Mouse (Mus musculus) cerebellum, adult 18-20 months (tissue): Measurements from ENCODE around the gene Itga10.
A peak's percentile ranks its signal among the peaks of the same experiment; 100 is the strongest.
"Not testable (repeated sequence)": the region's sequence is repeated elsewhere in the genome, so short reads cannot be mapped to it uniquely, and the experiment has no call there.

ENCODE experiments used
- DNase-seq, 2 experiments: peaks; one replicate each; pipeline ENCODE4 v3.0.0; 2021

The Itga10 gene

DNA sequence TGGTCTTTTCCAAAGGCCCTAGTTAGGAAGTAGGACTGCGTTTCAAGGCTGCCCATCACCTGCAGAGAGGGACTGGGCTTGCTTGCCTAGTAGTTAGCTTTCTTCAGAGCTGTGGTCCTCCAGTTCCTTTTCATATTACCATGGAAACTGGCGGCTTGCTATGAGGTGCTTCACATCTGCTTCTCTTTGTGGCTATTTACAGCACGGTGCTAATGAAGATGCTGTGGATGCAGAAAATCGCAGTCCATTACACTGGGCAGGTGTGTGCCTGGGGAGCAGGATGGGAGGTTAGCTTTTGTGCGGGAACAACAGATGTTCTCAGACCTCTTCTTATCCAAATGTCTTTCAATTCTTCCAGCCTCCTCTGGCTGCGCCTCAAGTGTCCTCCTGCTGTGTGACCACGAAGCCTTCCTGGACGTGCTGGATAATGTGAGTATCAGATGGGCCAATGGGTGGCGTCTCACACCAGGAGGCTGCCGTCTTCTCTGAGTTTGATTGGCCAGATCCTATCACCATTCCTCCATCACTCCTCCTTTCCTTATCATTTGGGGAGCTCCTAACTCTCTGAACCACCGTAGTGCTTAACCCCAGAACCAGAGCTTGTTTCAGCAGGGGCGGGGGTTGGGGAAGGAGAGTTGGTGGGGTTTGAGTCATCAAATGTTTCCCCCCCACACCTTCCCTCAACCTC, 35.0 kb downstream of the Itga10 start:
- DNase-seq = no peak

DNA sequence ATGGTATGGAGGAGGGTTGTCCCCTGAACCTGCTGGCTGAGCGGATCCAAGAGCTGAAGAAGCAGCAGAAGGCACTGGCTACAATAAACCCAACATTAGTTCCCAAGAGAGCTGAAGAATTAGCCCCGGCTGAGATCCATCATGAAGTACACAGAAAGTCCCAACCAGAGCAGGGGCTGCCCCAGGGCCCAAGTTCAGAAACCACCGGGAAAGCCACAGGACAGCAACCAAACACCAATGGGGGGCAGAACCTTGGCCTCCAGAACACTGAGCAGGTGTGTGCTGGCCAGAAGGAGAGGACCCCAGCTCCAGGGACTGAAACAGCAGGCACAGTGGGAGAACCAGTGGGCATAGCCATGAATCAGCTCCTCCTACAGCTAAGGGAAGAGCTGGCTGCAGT, 38.1 kb downstream of the Itga10 start:
- DNase-seq = no peak

DNA sequence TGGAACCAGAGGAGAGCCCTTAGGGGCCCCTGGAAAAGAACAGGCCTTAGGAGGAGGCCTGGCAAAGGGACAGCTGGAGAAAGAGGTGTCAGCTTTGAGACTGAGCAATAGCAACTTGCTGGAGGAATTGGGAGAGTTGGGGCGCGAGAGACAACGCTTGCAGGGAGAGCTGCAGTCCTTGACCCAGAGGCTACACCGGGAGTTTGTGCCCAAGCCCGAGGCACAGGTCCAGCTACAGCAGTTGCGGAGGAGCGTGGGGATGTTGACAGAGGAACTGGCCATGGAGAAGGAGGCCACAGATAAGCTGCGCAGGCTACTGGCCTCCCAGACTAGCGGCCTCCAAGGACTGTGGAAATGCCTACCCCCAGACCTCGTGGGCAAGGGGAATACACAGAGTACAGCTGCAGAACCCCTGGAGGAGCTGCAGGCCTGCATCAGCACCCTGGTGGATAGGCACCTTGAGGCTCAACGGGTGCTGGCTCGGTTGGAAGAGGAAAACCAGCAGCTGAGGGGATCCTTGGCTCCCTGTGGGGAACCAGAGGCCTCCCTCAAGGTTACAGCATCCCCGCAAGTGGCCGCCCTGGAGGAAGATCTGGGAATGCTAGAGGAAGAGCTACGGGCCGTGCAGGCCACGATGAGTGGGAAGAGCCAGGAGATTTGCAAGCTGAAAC, 38.9 kb downstream of the Itga10 start:
- no peak for DNase-seq

DNA sequence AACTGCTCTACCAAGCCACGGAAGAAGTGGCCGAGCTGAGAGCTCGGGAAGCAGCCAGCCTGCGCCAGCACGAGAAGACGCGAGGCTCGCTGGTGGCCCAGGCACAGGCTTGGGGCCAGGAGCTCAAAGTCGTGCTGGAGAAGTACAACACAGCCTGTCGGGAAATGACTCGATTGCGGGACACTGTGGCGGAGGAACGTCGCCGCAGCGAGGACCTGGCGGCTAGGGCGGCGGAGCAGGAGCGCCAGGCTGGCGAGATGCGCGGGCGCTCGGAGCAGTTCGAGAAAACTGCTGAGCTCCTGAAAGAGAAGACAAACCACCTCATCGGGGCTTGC, 39.4 kb downstream of the Itga10 start:
- DNase-seq = peak in 1 of 2 experiments; percentile 28

DNA sequence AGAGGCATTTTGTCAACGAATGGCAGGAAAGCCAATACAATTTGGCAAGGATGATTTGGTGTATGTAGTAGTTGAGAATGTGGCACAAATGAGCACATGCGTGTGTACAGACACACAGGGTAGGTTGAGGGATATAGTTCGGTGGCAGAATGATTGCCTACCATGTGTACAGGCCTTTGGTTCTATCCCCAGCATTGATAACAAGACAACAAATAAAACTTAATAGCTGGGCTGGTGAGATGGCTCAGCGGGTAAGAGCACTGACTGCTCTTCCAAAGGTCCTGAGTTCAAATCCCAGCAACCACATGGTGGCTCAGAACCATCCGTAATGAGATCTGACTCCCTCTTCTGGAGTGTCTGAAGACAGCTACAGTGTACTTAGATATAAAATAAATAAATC, 40.7 kb downstream of the Itga10 start:
- not testable (repeated sequence) for DNase-seq

DNA sequence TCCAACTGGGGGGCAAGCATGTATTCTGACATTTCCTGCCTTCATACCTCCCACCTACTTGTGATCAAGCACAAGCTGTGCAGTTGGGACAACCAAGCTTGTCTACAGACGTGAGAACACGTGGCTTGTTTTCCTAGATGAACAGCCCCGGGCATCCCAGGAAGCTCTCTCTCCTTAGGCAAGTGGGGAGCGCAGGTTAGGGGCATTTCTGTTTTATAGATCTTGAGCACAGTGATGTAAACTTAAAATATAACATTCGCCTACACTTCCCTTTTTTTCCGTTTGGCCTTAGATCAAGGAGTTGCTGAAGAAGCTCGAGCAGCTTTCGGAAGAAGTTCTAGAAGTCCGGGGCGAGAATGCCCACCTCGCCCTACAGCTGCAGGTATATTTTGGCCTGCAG, 43.5 kb downstream of the Itga10 start:
- no peak for DNase-seq

DNA sequence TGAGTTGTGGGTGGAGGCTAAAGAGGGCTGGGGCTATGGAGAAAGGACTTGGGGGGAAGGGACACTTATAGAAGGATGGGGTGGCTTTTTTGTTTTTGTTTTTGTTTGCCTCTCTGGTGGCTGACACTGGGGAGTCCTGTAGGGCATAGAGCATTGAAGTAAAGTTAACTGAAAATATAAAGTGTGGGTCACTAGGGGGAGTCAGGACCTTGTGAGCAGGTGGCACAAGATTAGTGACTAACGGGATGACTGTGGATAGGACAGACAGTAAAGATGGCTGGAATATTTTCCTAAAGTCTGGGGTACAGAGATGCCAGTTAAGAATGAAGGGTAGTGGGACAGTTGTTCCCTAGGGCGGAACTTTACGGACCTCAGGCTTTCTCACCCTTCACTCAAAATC, 44.9 kb downstream of the Itga10 start:
- DNase-seq = no peak

DNA sequence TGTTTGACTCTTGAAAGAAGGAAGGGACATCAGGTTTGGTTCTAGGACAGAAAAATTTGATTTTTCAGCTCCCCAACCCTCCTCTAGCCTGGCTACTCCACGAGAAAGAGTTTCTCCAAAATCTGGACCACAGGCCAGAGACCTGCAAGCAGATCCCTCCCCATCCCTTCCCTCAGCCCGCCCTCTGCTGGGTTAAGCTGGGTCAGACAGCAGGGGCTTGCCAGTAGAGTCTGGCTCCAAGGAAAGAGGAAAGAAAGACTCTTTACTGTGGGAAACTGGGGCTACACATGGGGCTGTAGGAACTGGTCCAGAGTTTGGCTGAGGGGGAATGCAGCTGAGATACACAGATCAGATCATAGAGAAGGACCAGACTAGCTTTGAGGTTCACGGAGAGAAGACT, 47.1 kb downstream of the Itga10 start:
- DNase-seq = no peak

DNA sequence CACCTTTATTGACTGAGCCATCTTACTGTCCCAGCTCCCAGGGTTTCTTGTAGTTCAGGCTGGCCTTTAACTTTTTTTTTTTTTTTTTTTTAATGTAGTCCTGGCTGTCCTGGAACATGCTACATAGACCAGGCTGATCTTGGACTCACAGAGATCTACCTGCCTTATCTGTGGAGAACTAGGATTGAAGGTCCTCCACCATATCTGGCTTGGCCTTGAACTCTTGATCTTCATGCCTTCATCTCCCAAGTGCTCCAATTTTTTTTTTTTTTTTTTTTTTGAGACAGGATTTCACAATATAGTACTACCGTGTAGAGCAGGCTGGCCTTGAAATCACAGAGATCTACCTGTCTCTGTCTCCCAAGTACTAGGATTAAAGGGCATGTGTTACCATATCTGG, 48.2 kb downstream of the Itga10 start:
- DNase-seq = no peak

DNA sequence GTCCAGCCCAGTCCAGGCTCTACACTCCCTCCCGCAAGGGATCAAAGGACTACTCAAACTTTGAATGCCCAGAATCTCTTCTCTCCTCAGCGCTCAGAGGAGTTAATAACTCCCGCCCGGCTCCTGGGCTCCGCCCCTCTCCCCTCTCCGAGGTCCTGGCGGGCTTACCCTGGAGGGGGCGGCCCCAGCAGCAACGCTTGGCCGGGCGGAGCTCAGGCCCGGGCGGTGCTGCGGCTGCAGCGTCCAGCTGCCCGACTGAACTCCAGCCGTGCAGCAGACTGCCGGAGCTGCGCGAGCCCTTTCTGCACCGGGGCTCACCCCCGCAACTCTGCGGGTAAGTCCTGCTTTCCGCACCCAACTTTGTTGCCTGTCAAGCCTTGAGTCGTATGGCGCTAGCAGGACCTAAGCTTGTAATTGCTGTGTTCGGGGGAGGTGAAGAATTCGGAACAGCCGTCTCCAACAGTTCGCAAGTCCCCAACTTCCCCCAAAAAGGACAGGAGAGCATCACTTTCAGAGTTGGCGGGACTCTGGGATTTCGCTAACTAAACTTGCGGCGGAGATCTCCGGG, 50.9 kb downstream of the Itga10 start, which contains the start of gene Pias3:
Gene Pias3, plus strand, starts transcription at position 187 of the 568 bp plus-strand sequence.
- peak; percentile 53 to 64 for DNase-seq

DNA sequence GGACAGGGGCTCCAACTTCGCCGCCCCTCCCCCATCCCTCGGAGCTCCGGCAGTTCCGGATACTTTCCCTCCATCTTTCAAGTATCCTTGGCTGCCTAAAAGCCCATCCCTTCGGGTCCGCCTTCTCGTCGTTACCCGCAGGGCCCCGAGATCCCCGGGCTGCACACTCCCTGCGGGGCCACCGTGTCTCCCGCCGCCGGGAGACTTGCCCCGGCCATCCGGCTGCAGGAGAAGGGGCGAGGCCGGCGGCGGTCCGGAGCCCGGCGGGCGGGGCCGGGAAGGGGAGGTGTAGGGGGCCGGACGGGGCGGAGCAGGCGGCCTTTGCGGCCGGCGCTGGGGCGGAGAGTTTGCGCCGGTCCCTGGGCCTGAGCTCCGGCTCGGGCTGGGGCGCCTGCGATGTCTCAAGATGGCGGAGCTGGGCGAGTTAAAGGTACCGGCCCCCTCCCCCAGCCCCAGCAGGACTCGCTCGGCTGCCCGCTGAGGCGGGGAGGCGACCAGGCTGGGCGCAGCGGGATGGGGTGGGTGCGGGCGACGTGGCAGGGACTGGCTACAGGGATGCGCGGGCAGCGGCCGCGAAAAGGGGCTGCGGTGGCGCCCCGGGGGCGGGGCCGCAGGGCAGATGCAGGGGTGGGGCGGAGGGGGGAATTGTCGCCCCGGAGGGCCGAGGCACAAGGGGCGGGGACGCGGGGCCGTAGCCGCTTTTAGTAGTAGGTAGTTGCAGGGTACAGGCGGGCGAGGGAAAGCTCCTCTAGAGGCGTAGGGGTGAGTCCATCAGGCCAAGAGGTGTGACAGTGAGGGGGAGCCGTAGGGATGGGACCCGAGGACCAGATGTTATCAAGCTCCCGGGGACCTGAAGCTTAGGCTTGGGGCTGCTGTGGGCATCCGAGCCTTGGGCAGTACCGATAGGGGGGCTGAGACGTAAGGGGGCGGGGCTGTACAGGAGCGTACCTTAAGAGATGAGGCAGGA, 51.7 kb downstream of the Itga10 start:
- DNase-seq = peak; percentile 89 to 91

DNA sequence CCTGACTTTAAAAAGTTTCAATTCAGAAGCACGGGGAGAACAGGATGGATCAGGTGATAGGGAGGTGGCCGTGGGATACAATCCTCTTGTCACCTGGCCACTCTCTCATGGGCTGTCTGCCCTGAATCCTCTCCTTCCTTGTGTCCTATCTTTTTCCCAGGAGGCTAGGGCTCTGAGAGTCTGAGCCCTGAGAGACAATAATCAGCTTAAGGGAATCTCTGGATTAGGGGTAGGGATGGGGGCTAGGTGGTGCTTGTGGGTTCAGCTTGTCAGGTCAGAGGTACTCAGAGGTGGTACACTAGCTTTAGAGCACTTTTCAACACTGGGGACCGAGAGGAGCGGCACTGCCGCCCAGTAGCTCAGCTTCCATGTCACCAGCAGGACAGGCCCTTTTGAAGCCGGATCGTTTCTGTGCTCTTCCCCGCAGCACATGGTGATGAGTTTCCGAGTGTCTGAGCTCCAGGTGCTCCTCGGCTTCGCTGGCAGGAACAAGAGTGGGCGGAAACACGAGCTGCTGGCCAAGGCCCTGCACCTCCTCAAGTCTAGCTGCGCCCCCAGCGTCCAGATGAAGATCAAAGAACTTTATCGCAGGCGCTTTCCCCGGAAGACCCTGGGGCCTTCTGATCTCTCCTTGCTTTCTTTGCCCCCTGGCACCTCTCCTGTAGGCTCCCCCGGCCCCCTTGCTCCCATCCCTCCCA, 53.8 kb downstream of the Itga10 start:
- DNase-seq = peak; percentile 27 to 30

DNA sequence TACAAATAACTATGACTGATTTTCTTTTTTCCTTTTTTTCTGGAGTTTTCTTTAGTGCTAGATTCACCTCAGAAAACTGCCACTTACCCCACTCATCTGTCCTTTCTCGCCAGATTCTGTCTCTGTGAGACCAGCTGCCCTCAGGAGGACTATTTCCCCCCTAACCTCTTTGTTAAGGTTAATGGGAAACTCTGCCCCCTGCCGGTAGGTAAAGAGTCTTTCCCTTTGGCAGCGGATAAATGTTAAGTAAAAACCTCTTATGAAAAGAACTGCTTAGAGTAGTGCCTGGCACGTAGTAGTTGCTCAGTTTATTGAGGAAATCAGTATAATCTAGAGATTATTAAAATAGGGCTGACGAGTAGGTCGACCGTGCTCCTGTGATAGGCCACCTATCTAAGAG, 55.0 kb downstream of the Itga10 start:
- DNase-seq = peak in 1 of 2 experiments; percentile 32

DNA sequence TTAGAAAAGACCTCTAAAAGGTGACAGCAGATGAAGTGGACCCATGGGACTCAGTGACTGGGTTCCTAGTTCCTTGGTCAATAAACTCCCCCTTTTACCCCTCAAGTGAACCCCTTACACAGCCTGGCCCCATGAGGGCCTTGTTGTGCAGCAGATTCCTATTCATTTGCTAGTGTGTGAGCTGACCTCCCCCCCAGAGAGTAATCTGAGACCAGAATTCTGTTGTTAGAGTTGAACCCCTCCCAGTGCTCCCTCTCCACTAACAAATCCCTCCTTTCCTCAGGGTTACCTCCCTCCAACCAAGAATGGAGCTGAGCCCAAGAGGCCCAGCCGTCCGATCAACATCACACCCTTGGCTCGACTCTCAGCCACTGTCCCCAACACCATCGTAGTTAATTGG, 55.6 kb downstream of the Itga10 start:
- DNase-seq = no peak

DNA sequence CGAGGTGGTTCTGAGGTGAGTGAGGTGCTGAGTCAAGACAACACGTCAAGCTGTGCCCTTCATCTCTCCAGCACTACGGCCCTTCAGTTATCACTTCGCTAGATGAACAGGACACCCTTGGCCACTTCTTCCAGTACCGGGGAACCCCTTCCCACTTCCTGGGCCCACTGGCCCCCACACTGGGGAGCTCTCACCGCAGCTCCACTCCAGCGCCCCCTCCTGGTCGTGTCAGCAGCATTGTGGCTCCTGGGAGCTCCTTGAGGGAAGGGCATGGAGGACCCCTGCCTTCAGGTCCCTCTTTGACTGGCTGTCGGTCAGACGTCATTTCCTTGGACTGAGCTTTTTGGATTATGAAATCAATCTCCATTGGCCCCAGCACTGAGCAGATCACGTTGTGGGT, 59.4 kb downstream of the Itga10 start:
- no peak for DNase-seq

DNA sequence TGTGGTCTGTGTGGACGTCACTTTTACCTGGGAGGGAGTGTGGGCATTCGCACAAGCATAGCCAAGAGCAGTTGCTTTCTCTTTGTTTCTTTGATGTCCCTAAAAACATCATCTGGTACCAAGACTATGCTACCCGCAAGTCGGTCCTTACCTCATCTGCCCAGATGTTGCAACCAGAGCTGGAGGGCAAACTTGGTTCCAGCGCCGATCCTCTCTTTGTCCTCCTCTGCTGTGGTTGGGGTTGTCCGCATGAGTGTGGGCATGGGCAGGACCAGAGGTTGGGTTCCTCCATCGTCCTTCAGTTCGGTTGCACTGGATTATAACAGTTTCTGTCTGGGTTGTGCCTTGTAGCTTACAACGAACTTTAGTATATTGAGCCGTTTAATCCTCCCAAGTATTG, 60.8 kb downstream of the Itga10 start:
- no peak for DNase-seq

DNA sequence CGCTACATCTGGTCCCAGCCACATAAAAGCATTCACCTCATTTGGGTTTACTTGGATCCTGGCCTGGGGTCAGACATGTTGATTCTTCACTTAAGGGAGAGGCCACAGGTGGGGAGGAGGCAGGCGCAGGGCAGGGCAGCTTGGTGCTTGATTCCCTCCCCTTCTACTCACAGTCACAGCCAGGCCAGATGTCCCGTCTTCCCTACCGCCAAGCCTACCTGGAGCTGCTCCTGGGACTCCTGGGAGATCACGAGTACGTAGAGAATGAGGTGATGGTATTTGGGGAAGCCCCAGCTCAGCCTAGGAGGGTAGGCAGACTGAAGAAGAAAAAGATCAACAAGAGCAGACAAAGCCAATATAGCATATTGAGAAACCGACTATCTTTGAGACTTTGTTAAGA, 61.6 kb downstream of the Itga10 start:
- DNase-seq = no peak

DNA sequence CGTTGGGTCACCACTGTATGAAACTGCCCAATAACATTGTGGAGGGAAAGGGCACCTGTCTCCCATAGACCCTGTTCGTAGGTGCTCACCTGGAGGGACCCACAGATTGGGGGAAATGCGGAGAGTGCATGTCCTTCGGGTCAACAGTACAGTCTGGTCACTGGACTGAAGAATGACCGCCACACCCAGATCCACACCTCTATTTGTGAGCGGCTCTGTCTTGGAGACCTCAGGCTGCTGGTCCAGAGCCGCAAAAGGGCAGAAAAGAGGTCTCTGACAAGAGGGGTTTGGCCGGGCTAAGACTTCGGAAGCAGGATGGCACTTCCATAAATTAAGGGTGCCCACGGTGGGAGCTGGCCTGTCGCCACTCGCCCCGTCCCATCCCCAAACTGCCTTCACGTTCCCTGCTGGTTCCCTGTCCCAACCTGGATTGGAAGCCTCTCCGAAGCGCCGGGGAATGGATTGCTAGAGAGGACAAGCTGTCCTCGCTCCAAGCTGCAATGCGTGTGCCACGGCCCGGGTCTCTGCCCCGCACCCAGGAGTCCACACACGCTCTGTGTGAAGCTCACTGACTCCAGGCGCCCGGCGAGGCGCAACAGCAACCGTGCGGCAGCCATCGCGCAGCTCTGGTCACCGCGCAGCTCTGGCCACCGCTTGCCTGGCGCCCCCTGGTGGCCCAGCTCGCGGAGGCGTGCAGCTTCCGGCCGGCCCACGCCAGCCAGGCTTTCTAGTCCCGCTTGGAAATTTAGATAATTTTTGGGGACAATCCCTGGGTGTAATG, 62.7 kb downstream of the Itga10 start, which contains the start of gene Nudt17:
Gene Nudt17, minus strand, starts transcription at position 660 of the 781 bp plus-strand sequence.
- DNase-seq = peak; percentile 79 to 95

DNA sequence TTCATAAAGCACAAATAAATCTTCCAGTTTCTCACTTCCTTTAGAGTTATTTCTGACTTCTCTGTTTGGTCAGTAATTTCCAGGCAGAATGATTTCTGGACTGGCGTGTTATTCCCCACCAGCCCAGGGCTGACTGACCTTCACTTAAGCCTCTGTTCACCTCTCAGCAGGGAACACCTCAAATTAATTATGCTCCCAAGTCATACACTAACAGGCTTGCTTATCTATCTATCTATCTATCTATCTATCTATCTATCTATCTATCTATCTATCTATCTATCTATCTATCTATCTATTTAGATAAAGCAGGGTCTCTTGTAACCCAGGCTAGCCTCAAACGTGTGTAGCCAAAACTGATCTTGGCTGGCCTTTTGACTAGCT, 63.3 kb downstream of the Itga10 start:
- no peak for DNase-seq
